Mouse (Mus musculus): ENCODE results near the gene Tnc. TPM values are rescaled to one million over a fixed set of nuclear protein-coding genes. Genes with fewer than 3 reads are reported as not detected.

The Tnc gene
- polyA plus RNA-seq, 1 experiment from 2014 or later, result 5.4 TPM

- H3K4me3 ChIP-seq, result no peak overlapping the region
- H3K9me3 ChIP-seq (replicated peaks), result no peaks in the 10 kb centered on the region
- H3K9ac ChIP-seq, result no peak overlapping the region
- no peak overlapping the region for H3K27ac ChIP-seq
- no peak for ATAC-seq
- no peaks in the 10 kb centered on the region for H3K27me3 ChIP-seq (replicated peaks)
- WGBS (ENCODE audit: insufficient replicate concordance), result 52% methylated on average over 8 of the region's 8 CpGs
- no peaks in the 10 kb centered on the region for H3K36me3 ChIP-seq
- H3K4me2 ChIP-seq, result no peak overlapping the region
- no peaks in the 10 kb centered on the region for H3K4me1 ChIP-seq
Observed at GRCm38 (mm10) chr4:63983098-63983445, 63.7 kb downstream of the Tnc start.

- H3K36me3 ChIP-seq, result no peaks in the 10 kb centered on the region
- no peak overlapping the region for H3K4me2 ChIP-seq
- H3K4me3 ChIP-seq, result no peak overlapping the region
- H3K27me3 ChIP-seq (replicated peaks), result no peaks in the 10 kb centered on the region
- no peaks in the 10 kb centered on the region for H3K4me1 ChIP-seq
- H3K9me3 ChIP-seq (replicated peaks), result no peaks in the 10 kb centered on the region
- H3K27ac ChIP-seq, result no peak overlapping the region
- no peak for ATAC-seq
- H3K9ac ChIP-seq, result no peak overlapping the region
- WGBS (ENCODE audit: insufficient replicate concordance), result 59% methylated on average over 12 of the region's 12 CpGs
Observed at GRCm38 (mm10) chr4:63982425-63983097, 64.3 kb downstream of the Tnc start.

GRCm38 (mm10) chr4:63980211-63980794, 66.5 kb downstream of the Tnc start:
- Histone ChIP-seq H3K4me1 (no peaks in the 10 kb centered on the region), H3K4me2 (no peak overlapping the region), H3K27ac (no peak overlapping the region), H3K4me3 (no peak overlapping the region), H3K36me3 (no peaks in the 10 kb centered on the region), H3K9me3 (replicated peaks) (no peaks in the 10 kb centered on the region), H3K9ac (no peak overlapping the region), H3K27me3 (replicated peaks) (no peaks in the 10 kb centered on the region)
- 65% methylated on average over 1 of the region's 1 CpGs for WGBS (ENCODE audit: insufficient replicate concordance)
- ATAC-seq, result no peak

GRCm38 (mm10) chr4:63979635-63980034, 67.2 kb downstream of the Tnc start:
- H3K27ac ChIP-seq, result no peak overlapping the region
- no peak overlapping the region for H3K4me3 ChIP-seq
- no peak overlapping the region for H3K9ac ChIP-seq
- H3K9me3 ChIP-seq (replicated peaks), result no peaks in the 10 kb centered on the region
- H3K36me3 ChIP-seq, result no peaks in the 10 kb centered on the region
- no peak overlapping the region for H3K4me2 ChIP-seq
- 35% methylated on average over 2 of the region's 2 CpGs for WGBS (ENCODE audit: insufficient replicate concordance)
- no peaks in the 10 kb centered on the region for H3K27me3 ChIP-seq (replicated peaks)
- H3K4me1 ChIP-seq, result no peaks in the 10 kb centered on the region
- ATAC-seq, result no peak

GRCm38 (mm10) chr4:63972536-63972935, 74.3 kb downstream of the Tnc start:
- no peak for ATAC-seq
- no peak overlapping the region for H3K9ac ChIP-seq
- no peaks in the 10 kb centered on the region for H3K27me3 ChIP-seq (replicated peaks)
- WGBS (ENCODE audit: insufficient replicate concordance), result 73% methylated on average over 2 of the region's 2 CpGs
- no peak overlapping the region for H3K4me3 ChIP-seq
- no peaks in the 10 kb centered on the region for H3K9me3 ChIP-seq (replicated peaks)
- H3K36me3 ChIP-seq, result no peaks in the 10 kb centered on the region
- no peaks in the 10 kb centered on the region for H3K4me1 ChIP-seq
- H3K4me2 ChIP-seq, result no peak overlapping the region
- H3K27ac ChIP-seq, result no peak overlapping the region

GRCm38 (mm10) chr4:63971762-63972161, 75.1 kb downstream of the Tnc start:
- Histone ChIP-seq H3K27ac (no peak overlapping the region), H3K4me1 (no peaks in the 10 kb centered on the region), H3K27me3 (replicated peaks) (no peaks in the 10 kb centered on the region), H3K9ac (no peak overlapping the region), H3K36me3 (no peaks in the 10 kb centered on the region), H3K9me3 (replicated peaks) (no peaks in the 10 kb centered on the region), H3K4me2 (no peak overlapping the region), H3K4me3 (no peak overlapping the region)
- 76% methylated on average over 1 of the region's 1 CpGs for WGBS (ENCODE audit: insufficient replicate concordance)
- no peak for ATAC-seq

GRCm38 (mm10) chr4:63970925-63971324, 75.9 kb downstream of the Tnc start:
- Histone ChIP-seq H3K4me1 (no peaks in the 10 kb centered on the region), H3K4me3 (no peak overlapping the region), H3K27me3 (replicated peaks) (no peaks in the 10 kb centered on the region), H3K27ac (no peak overlapping the region), H3K4me2 (no peak overlapping the region), H3K9me3 (replicated peaks) (no peaks in the 10 kb centered on the region), H3K36me3 (no peaks in the 10 kb centered on the region), H3K9ac (no peak overlapping the region)
- 39% methylated on average over 4 of the region's 4 CpGs for whole genome bisulfite sequencing (ENCODE audit: insufficient replicate concordance)
- no peak for ATAC-seq

GRCm38 (mm10) chr4:63969891-63970290, 76.9 kb downstream of the Tnc start:
- Histone ChIP-seq H3K9me3 (replicated peaks) (no peaks in the 10 kb centered on the region), H3K27ac (no peak overlapping the region), H3K27me3 (replicated peaks) (no peaks in the 10 kb centered on the region), H3K4me1 (no peaks in the 10 kb centered on the region), H3K4me3 (no peak overlapping the region), H3K9ac (no peak overlapping the region), H3K4me2 (no peak overlapping the region), H3K36me3 (no peaks in the 10 kb centered on the region)
- no peak for ATAC-seq
- WGBS (ENCODE audit: insufficient replicate concordance), result 65% methylated on average over 3 of the region's 3 CpGs

GRCm38 (mm10) chr4:63963410-63963809, 83.4 kb downstream of the Tnc start:
- no peaks in the 10 kb centered on the region for H3K9me3 ChIP-seq (replicated peaks)
- H3K27ac ChIP-seq, result no peak overlapping the region
- H3K9ac ChIP-seq, result no peak overlapping the region
- ATAC-seq, result no peak
- H3K36me3 ChIP-seq, result no peaks in the 10 kb centered on the region
- no peak overlapping the region for H3K4me3 ChIP-seq
- no peak overlapping the region for H3K4me2 ChIP-seq
- no peaks in the 10 kb centered on the region for H3K4me1 ChIP-seq
- 56% methylated on average over 1 of the region's 1 CpGs for WGBS (ENCODE audit: insufficient replicate concordance)
- no peaks in the 10 kb centered on the region for H3K27me3 ChIP-seq (replicated peaks)

GRCm38 (mm10) chr4:63961858-63962468, 84.9 kb downstream of the Tnc start:
- no peaks in the 10 kb centered on the region for H3K4me1 ChIP-seq
- no peaks in the 10 kb centered on the region for H3K36me3 ChIP-seq
- no peak overlapping the region for H3K4me2 ChIP-seq
- 74% methylated on average over 5 of the region's 5 CpGs for WGBS (ENCODE audit: insufficient replicate concordance)
- H3K27ac ChIP-seq, result no peak overlapping the region
- no peak overlapping the region for H3K4me3 ChIP-seq
- H3K27me3 ChIP-seq (replicated peaks), result no peaks in the 10 kb centered on the region
- no peaks in the 10 kb centered on the region for H3K9me3 ChIP-seq (replicated peaks)
- no peak for ATAC-seq
- no peak overlapping the region for H3K9ac ChIP-seq

- no peak for ATAC-seq
- H3K4me2 ChIP-seq, result no peak overlapping the region
- H3K27ac ChIP-seq, result no peak overlapping the region
- no peaks in the 10 kb centered on the region for H3K9me3 ChIP-seq (replicated peaks)
- H3K36me3 ChIP-seq, result no peaks in the 10 kb centered on the region
- H3K9ac ChIP-seq, result no peak overlapping the region
- no peak overlapping the region for H3K4me3 ChIP-seq
- no peaks in the 10 kb centered on the region for H3K27me3 ChIP-seq (replicated peaks)
- H3K4me1 ChIP-seq, result no peaks in the 10 kb centered on the region
- 63% methylated on average over 4 of the region's 4 CpGs for WGBS (ENCODE audit: insufficient replicate concordance)
Observed at GRCm38 (mm10) chr4:63958601-63959000, 88.2 kb downstream of the Tnc start.

- Histone ChIP-seq H3K27me3 (replicated peaks) (no peaks in the 10 kb centered on the region), H3K4me1 (no peaks in the 10 kb centered on the region), H3K4me3 (no peak overlapping the region), H3K9me3 (replicated peaks) (no peaks in the 10 kb centered on the region), H3K9ac (no peak overlapping the region), H3K36me3 (no peaks in the 10 kb centered on the region), H3K4me2 (no peak overlapping the region), H3K27ac (no peak overlapping the region)
- ATAC-seq, result no peak
- 70% methylated on average over 9 of the region's 9 CpGs for WGBS (ENCODE audit: insufficient replicate concordance)
Observed at GRCm38 (mm10) chr4:63950054-63950453, 96.8 kb downstream of the Tnc start.

All from liver, embryonic 12.5 days (tissue).